Mouse (Mus musculus) gastrocnemius, adult 2 months (tissue): ENCODE results near the gene Gm10153. TPM values are rescaled to one million over a fixed set of nuclear protein-coding genes. Genes with fewer than 3 reads are reported as not detected.
"Not testable (repeated sequence)": the region's sequence is repeated elsewhere in the genome, so short reads cannot be mapped to it uniquely, and the experiment has no call there.

ENCODE experiments used
- DNase-seq: peaks from one replicate; pipeline ENCODE4 v3.0.0; 2022
- H3K27ac ChIP-seq: fragments of 200-600 bp; 2 replicates; pipeline ENCODE4 v1.8.1; 2022; ENCODE audit warnings: mild to moderate bottlenecking
- H3K4me3 ChIP-seq: fragments of 200-600 bp; 2 replicates; pipeline ENCODE4 v1.8.1; 2022; ENCODE audit warnings: mild to moderate bottlenecking, moderate library complexity
- CTCF ChIP-seq: fragments of 200-600 bp; IDR thresholded peaks from 2 replicates; pipeline ENCODE4 v1.8.1; 2022; ENCODE audit warnings: antibody characterized with exemption, mild to moderate bottlenecking, moderate library complexity
- intact Hi-C: fragments of 180-260 bp; cut with DNase I; formaldehyde crosslinking; loops from one replicate; pipeline ENCODE4 v1.15.1; 2025
- long read RNA-seq, 2 experiments: library from polyadenylated mRNA; stranded (forward); transcript quantifications; one replicate each; pipeline ENCODE4 v2.0.0; 2021
- total RNA-seq, 2 experiments: library from RNA; stranded (reverse); gene quantifications; 2 replicates each; pipeline ENCODE4 v1.2.3; 2021

Gm10153 gene
- not detected for total RNA-seq
- long read RNA-seq, experiment 1: 0 reads
- long read RNA-seq, experiment 2: 0 reads

DNA sequence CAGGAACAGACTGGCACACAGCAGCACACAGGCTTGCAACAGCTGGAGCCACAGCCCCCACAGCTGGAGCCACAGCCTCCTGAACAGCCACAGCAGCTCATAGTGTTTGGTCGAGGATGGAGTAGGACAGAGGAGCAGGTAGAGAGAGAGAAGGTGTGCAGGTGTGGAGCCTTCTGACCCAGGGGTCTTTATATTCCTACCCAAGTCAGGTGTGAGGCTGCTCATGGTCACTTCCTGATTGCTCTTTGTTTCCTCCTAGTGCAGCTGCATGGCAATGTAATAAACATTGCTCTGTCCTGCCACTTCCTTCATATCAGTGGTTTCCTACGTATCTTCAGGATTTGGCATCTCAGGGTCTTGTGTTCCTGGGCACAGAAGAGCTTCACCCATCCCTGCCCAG, at the start of gene Gm10153:
TSS of gene Gm10153 (minus strand) at position 101 of the 400 bp plus-strand sequence.
- intact Hi-C loops: no loop called here
- no peak for TF ChIP-seq CTCF

DNA sequence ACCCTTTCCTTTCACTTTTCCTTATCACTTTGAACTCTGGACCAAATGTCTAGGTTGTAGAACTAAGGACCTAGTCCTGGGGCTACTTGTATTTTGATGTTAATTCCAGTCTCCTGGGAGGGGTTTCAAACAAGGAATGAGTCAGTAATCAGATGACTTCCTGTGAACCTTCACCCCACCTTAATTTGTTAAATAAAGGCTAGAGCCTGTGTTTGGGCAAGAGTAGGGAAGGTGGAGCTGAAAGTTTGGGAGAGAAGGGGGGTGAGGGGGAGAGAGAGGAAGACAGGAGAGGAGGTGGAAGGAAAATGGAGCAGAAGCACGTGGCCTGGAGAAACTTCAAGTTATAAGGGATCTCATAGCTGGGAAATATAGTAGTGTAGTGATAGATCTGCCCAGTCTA, 41.4 kb upstream of the Gm10153 start:
- no peak for DNase-seq
- TF ChIP-seq CTCF: no peak
- Histone ChIP-seq H3K27ac (no peak overlapping the region), H3K4me3 (no peak overlapping the region)
- intact Hi-C loops: no loop called here

More for the DNA sequence above, at the start of gene Gm10153:
- DNase-seq: no peak
- no peak within 1 kb of the TSS for H3K27ac ChIP-seq
- H3K4me3 ChIP-seq: no peak within 1 kb of the TSS

DNA sequence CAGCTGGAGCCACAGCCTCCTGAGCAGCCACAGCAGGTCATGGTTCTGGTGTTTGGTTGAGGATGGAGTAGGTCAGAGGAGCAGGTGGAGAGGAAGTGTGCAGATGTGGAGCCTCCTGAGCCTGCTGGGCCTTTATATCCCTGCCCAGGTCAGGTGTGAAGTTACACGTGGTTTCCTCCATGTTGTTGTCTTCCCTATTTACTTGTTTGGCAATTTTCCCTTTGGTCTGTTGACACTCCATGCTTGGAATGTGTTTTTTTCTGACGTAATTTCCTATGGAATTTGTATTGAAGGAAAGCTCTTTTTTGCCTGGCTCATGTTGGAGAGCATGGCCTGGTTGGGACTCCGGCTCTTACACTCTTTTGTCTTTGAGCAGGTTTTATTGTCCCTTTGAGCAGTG, 39.7 kb upstream of the Gm10153 start, which contains the start of gene Krtap5-5:
TSS of gene Krtap5-5 (minus strand) at position 101 of the 400 bp plus-strand sequence.
- not testable (repeated sequence) for DNase-seq

DNA sequence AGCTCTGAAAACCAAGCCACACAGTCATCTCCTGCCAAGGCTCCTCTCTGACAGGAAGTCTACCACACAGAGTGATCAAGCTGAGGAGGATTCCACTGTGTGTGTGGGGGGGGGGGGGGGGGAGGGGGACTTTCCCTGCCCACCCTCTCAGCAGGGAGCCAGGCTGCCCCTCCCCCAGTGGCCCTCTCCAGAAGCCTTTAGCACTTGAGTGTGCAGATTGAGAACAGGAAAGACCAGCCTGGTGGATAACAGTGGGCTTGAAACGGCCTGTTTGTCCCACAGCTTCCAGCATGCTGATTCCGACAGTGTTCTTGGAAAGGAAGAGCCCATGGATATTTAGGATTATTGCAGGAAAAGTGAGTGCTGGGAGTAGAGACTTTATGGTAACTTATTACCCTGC, 34.3 kb upstream of the Gm10153 start:
- intact Hi-C loops: no loop called here
- DNase-seq: no peak
- no peak for TF ChIP-seq CTCF
- H3K27ac ChIP-seq: no peak overlapping the region
- H3K4me3 ChIP-seq: no peak overlapping the region

More for the DNA sequence above, 39.7 kb upstream of the Gm10153 start, which contains the start of gene Krtap5-5:
- H3K4me3 ChIP-seq, intact Hi-C loops, H3K27ac ChIP-seq: not testable (repeated sequence)

DNA sequence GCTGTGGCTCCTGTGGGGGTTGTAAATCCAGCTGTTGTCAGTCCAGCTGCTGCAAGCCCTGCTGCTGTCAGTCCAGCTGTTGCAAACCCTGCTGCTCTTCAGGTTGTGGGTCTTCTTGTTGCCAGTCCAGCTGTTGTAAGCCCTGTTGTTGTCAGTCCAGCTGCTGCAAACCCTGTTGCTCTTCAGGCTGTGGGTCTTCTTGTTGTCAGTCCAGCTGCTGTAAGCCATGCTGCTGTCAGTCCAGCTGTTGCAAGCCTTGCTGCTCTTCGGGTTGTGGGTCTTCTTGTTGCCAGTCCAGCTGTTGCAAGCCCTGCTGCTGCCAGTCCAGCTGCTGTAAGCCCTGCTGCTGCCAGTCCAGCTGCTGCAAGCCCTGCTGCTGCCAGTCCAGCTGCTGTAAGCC, 21.9 kb upstream of the Gm10153 start:
- H3K4me3 ChIP-seq, H3K27ac ChIP-seq, intact Hi-C loops, DNase-seq: not testable (repeated sequence)

DNA sequence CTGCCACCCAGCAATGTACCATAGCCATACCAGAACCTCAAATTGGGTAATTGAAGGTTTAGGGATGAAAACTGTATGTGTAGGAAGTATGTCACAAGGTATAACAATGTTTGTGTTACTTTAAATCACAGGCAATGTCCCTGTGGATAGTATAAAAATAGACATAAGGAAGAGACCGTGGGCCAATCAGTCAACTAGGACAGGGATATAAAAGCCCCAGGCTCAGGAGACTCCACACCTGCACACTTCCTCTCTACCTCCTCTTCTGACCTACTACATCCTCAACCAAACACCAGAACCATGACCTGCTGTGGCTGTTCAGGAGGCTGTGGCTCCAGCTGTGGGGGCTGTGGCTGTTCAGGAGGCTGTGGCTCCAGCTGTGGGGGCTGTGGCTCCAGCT, 21.4 kb upstream of the Gm10153 start, which contains the start of gene Gm7579:
TSS of gene Gm7579 (plus strand) at position 301 of the 400 bp plus-strand sequence.
- intact Hi-C loops: no loop called here
- DNase-seq: no peak
- TF ChIP-seq CTCF: no peak

DNA sequence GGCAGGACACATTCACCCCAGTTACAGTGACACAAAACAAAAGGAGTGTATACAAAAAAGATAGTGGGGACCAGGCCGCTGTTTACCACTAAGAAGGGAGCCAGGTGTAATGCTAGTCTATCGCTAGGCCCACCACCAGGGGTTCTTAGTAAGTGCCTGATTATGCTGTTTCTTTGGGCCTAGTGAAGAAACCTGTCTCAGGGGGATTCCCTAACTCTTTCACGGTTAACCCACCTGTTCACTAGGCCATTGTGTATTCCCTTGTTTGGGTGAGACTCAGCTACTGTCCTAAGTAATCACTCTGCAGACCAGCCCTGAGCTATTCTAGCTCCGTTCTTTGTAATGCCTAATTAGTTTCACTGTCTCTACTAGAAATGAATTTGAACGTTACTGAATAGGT, 16.7 kb upstream of the Gm10153 start:
- H3K4me3 ChIP-seq, H3K27ac ChIP-seq, DNase-seq, intact Hi-C loops: not testable (repeated sequence)

More for the DNA sequence above, 21.4 kb upstream of the Gm10153 start, which contains the start of gene Gm7579:
- Histone ChIP-seq H3K27ac (no peak within 1 kb of the TSS), H3K4me3 (no peak within 1 kb of the TSS)

DNA sequence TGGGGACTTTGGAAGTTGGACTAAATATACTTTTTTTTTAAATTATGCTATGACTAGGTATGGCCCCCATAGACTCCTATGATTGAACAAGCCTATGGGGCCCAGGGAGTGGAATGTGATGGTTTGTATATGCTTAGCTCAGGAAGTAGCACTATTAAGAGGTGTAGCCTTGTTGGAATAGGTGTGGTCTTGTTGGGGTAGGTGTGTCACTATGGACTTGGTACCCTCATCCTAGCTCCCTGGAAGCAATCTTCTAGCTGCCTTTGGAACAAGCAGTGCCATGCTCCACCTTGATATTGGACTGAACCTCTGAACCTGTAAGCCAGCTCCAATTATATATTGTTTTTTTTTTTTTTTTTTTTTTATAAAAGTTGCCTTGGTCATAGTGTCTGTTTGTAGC, 15.3 kb upstream of the Gm10153 start:
- no peak for DNase-seq
- no peak for TF ChIP-seq CTCF
- H3K27ac ChIP-seq: no peak overlapping the region
- intact Hi-C loops: no loop called here
- no peak overlapping the region for H3K4me3 ChIP-seq

DNA sequence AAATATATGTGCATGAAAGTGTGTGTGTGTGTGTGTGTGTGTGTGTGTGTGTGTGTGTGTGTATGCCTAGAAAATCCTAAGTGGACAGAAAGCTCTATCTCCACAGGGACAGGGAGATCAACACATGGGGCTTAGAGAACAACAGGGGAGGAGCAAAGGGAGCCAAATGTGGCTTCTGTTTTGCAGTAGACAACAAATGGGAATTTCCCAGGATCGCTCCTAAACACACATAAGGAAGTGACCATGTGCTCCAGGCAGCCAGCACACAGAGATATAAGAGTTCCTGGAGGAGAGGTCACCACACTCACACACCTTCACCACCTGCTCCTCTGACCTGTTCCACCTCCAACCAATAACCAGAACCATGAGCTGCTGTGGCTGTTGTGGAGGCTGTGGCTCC, 10.9 kb upstream of the Gm10153 start, which contains the start of gene Krtap5-3:
TSS of gene Krtap5-3 (plus strand) at position 301 of the 400 bp plus-strand sequence.
- no peak for DNase-seq
- no peak for TF ChIP-seq CTCF
- no peak within 1 kb of the TSS for H3K4me3 ChIP-seq
- intact Hi-C loops: no loop called here
- H3K27ac ChIP-seq: no peak within 1 kb of the TSS

DNA sequence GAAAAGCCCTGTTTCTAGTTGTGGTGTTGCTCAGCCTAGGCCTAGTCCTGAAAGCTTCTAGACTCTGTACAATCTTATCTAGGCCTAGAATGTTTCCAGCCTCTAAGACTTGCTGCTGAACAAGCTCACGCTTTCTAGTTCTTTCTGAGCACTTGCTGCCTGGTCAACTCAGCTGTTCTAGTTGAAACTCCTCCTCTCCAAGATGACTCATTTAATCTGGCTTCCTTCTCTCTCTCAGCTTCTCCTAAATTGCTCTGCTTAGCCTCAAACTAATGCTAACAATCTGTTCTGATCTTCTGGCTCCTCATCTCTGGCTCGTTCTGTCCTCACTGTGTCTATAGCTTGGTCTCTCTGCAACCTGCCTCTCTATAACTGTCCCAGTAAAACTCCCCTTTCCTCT, 8.6 kb upstream of the Gm10153 start:
- no peak for TF ChIP-seq CTCF
- intact Hi-C loops: no loop called here
- H3K27ac ChIP-seq: no peak overlapping the region
- no peak for DNase-seq
- no peak overlapping the region for H3K4me3 ChIP-seq

DNA sequence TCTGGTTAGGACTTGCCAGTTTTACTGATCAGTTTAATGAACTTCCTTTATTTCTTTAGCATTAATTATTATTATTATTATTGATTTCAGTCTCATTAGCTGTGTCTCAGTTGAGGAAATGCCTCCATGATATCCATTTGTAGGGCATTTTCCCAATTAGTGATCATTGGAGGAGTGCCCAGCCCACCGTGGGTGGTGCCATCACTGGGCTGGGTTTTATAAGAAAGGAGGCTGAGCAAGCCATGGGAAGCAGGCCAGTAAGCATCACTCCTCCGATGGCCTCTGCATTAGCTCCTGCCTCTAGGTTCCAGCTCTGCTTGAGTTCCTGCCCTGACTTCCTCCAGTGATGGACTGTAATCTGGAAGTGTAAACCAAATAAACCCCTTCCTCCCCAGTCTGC, 2.0 kb downstream of the Gm10153 start:
- Histone ChIP-seq H3K27ac (no peak overlapping the region), H3K4me3 (no peak overlapping the region)
- no peak for TF ChIP-seq CTCF
- DNase-seq: no peak
- intact Hi-C loops: no loop called here

DNA sequence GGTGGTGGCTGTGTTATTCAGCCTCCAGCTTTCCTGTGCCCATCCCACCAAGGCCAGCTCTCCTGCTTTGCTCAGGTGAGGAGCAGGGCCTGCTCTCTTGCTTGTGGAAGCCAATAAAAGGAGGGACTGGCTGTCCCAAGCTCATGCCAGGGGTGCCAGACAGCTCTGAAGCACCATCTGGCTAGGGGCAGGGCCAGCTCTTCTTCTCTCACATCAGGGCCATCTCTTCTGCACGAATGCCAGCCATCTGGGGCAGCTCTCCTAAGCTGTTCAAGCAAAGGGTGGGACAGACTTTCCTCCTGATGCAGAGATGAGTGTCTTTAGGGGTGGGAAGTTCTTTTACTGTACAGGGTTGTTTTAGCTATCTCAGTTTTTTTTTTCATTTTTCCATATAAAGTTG, 9.2 kb downstream of the Gm10153 start:
- DNase-seq: no peak
- intact Hi-C loops: no loop called here
- no peak overlapping the region for H3K27ac ChIP-seq
- TF ChIP-seq CTCF: no peak
- H3K4me3 ChIP-seq: no peak overlapping the region

DNA sequence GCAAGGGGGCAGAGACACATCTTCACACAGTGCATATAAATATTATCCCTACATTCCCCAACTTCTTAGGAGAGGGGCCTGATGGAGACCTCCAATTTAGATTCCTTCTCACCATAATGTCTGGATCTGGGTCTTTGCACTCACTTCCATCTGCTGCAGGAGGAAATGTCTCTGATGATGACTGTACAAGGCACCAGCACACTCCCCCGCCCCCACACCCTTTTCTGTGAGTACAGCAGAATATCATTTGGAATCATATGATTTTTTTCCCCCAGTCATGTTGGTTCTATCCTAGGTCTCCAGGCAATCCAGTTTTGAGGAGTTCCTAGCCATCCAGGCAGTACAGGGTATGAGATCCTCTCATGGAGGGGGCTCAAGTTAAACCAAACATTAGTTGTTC, 11.5 kb downstream of the Gm10153 start:
- intact Hi-C loops: no loop called here
- Histone ChIP-seq H3K27ac (no peak overlapping the region), H3K4me3 (no peak overlapping the region)
- no peak for DNase-seq
- no peak for TF ChIP-seq CTCF

DNA sequence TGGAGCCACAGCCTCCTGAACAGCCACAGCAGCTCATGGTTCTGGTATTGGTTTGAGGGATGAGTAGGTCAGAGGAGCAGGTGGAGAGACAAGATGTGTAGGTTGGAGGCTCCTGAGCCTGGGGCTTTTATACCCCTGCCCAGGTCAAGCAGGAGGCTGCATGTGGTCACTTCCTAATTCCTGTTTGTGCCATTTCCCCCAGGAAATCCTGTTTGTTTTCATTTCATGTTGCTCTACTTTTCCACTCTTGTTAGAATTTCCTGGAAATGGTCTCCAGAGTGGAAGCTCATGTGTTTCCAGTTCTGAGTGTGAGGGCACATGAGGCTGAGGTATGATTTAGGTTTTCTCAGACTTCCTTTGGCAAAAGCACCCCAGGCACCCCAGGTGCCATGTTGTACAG, 14.3 kb downstream of the Gm10153 start, which contains the start of gene Krtap5-2:
TSS of gene Krtap5-2 (minus strand) at position 101 of the 400 bp plus-strand sequence.
- H3K27ac ChIP-seq, H3K4me3 ChIP-seq, intact Hi-C loops, DNase-seq: not testable (repeated sequence)

DNA sequence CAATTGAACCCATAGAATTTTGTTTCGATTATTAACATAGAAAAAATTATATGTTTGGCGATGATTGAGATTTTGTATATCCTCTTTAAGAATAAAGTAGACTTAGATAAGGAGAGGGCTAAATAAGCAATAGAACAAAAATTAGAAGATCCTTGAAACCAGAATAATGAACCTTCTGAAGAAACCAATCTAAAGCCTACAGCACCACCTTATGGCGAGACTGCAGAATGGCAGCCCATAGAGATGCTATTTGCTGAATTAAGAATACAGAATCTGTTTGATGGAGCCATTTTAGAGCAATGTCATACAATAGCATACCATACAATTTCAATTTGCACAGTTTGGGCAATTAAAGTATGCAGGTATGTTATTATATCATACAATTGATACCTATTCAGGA, 20.4 kb downstream of the Gm10153 start:
- Histone ChIP-seq H3K27ac (no peak overlapping the region), H3K4me3 (no peak overlapping the region)
- DNase-seq: no peak
- TF ChIP-seq CTCF: peak; percentile 55
- intact Hi-C loops: no loop called here

DNA sequence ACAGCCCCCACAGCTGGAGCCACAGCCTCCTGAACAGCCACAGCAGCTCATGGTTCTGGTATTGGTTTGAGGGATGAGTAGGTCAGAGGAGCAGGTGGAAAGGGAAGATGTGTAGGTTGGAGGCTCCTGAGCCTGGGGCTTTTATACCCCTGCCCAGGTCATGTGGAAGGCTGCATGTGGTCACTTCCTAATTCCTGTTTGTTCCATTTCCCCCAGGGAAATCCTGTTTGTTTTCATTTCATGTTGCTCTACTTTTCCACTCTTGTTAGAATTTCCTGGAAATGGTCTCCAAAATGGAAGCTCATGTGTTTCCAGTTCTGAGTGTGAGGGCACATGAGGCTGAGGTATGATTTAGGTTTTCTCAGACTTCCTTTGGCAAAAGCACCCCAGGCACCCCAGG, 24.6 kb downstream of the Gm10153 start, which contains the start of gene Gm4553:
TSS of gene Gm4553 (minus strand) at position 101 of the 400 bp plus-strand sequence.
- intact Hi-C loops, DNase-seq, H3K27ac ChIP-seq, H3K4me3 ChIP-seq: not testable (repeated sequence)
